Mouse (Mus musculus) kidney, postnatal 0 days (tissue): ENCODE measurements around the gene Gtdc1. TPM values are rescaled to one million over a fixed set of nuclear protein-coding genes. Genes with fewer than 3 reads are reported as not detected.

Experiments
- ATAC-seq: fragments of 200-750 bp; cut with Nextera tagmentation; replicated peaks from 2 replicates; pipeline ENCODE4 v1.8.0; 2017; ENCODE audit warnings: low read depth, moderate number of reproducible peaks, moderate TSS enrichment, moderate library complexity; ENCODE audit not compliant: low FRiP score
- DNase-seq: peaks from one replicate; pipeline ENCODE4 v3.0.0-alpha.2; 2016; ENCODE audit warnings: low spot score
- H3K27ac ChIP-seq: fragments of 300-500 bp; sonication (generic); 2 replicates; pipeline ENCODE4 v1.5.1; 2014; ENCODE audit warnings: mild to moderate bottlenecking
- H3K27me3 ChIP-seq: fragments of 300-500 bp; sonication (generic); 2 replicates; pipeline ENCODE4 v1.6.1; 2014; ENCODE audit warnings: low read length, mixed read lengths; ENCODE audit not compliant: insufficient read depth
- H3K36me3 ChIP-seq: fragments of 300-500 bp; sonication (generic); 2 replicates; pipeline ENCODE4 v1.6.1; 2014; ENCODE audit warnings: low read length, mixed read lengths; ENCODE audit not compliant: insufficient read depth
- H3K4me1 ChIP-seq: fragments of 300-500 bp; sonication (generic); replicated peaks from 2 replicates; pipeline ENCODE4 v1.6.1; 2014; ENCODE audit warnings: antibody characterized with exemption, low read length, mixed read lengths; ENCODE audit not compliant: insufficient read depth
- H3K4me2 ChIP-seq: fragments of 300-500 bp; sonication (generic); 2 replicates; pipeline ENCODE4 v1.6.1; 2014; ENCODE audit warnings: mild to moderate bottlenecking, low read length, moderate library complexity, mixed read lengths
- H3K4me3 ChIP-seq: fragments of 300-500 bp; sonication (generic); replicated peaks from 2 replicates; pipeline ENCODE4 v1.5.1; 2014; ENCODE audit warnings: low read depth, low read length
- H3K9ac ChIP-seq: fragments of 300-500 bp; sonication (generic); 2 replicates; pipeline ENCODE4 v1.6.1; 2014; ENCODE audit warnings: low read depth, low read length
- H3K9me3 ChIP-seq: fragments of 300-500 bp; sonication (generic); replicated peaks from 2 replicates; pipeline ENCODE4 v1.6.1; 2016; ENCODE audit warnings: low read length, inconsistent platforms, mixed read lengths
- CTCF ChIP-seq: IDR thresholded peaks from 2 replicates; pipeline ENCODE4 v1.5.1; 2016; ENCODE audit warnings: antibody characterized with exemption, low read depth, mild to moderate bottlenecking, moderate library complexity
- WGBS: fragments of 180-500 bp; shearing (Covaris S2); extraction: QIAGEN DNeasy Blood & Tissue Kit; methylation state at CpG from one replicate; pipeline ENCODE4 v1.1.7; 2014; 5-methylcytosine and 5-hydroxymethylcytosine counted together
- polyA plus RNA-seq: library from polyadenylated mRNA; unstranded; fragments of >200 nt; fragmentation: Nextera tagmentation; extraction: Ambion mirVana; gene quantifications from 2 replicates; pipeline ENCODE4 v1.2.1, GENCODE M21; 2015

Gene Gtdc1
- polyA plus RNA-seq, 1 experiment from 2014 or later = 10.4 TPM

GRCm38 (mm10) chr2:44780961-44781360, 146.5 kb downstream of the Gtdc1 start:
- no peak for DNase-seq
- Histone ChIP-seq H3K27ac (no peak overlapping the region), H3K4me2 (no peak overlapping the region), H3K9ac (no peak overlapping the region), H3K4me3 (no peak overlapping the region), H3K36me3 (no peaks in the 10 kb centered on the region), H3K9me3 (no peaks in the 10 kb centered on the region), H3K27me3 (no peaks in the 10 kb centered on the region), H3K4me1 (no peaks in the 10 kb centered on the region)
- no peak for ATAC-seq
- WGBS = 95% methylated on average over 2 of the region's 2 CpGs
- no peak for TF ChIP-seq CTCF

- WGBS = 86% methylated on average over 1 of the region's 1 CpGs
- TF ChIP-seq CTCF = no peak
- no peak for DNase-seq
- Histone ChIP-seq H3K4me1 (no peaks in the 10 kb centered on the region), H3K4me3 (no peak overlapping the region), H3K9me3 (no peaks in the 10 kb centered on the region), H3K4me2 (no peak overlapping the region), H3K27me3 (no peaks in the 10 kb centered on the region), H3K36me3 (no peaks in the 10 kb centered on the region), H3K27ac (no peak overlapping the region), H3K9ac (no peak overlapping the region)
- ATAC-seq = no peak
Measured at GRCm38 (mm10) chr2:44763898-44764297, 163.6 kb downstream of the Gtdc1 start.

DNA sequence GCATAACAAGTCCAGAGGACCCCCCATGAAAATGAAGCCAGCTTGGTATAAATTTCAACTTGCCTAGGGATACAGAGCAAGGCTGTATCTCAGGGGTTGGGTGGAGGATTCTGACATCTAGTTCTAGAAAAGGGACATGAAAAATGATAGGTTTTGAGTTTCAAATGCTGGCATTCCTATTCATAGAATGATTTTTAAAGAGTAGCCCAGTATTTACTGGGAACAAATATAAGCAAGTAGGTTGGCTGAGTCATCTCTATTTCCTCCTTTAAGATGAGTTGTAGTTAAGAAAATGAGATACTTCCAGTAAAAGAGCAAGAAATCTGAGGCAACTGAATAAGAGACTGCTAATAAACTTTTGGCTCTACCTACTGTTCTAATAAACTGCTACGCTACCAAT, 190.8 kb downstream of the Gtdc1 start:
- no peak for TF ChIP-seq CTCF
- DNase-seq = no peak
- H3K4me2 ChIP-seq = no peak overlapping the region
- no peak overlapping the region for H3K27ac ChIP-seq
- no peaks in the 10 kb centered on the region for H3K4me1 ChIP-seq
- no peaks in the 10 kb centered on the region for H3K9me3 ChIP-seq
- no peak overlapping the region for H3K9ac ChIP-seq
- ATAC-seq = no peak
- no peaks in the 10 kb centered on the region for H3K27me3 ChIP-seq
- H3K4me3 ChIP-seq = no peak overlapping the region
- no peaks in the 10 kb centered on the region for H3K36me3 ChIP-seq
- 92% methylated on average over 1 of the region's 1 CpGs for WGBS

- H3K27me3 ChIP-seq = no peaks in the 10 kb centered on the region
- no peaks in the 10 kb centered on the region for H3K9me3 ChIP-seq
- H3K4me3 ChIP-seq = no peak overlapping the region
- no peaks in the 10 kb centered on the region for H3K36me3 ChIP-seq
- TF ChIP-seq CTCF = no peak
- no peaks in the 10 kb centered on the region for H3K4me1 ChIP-seq
- no peak for DNase-seq
- H3K27ac ChIP-seq = no peak overlapping the region
- no peak overlapping the region for H3K4me2 ChIP-seq
- no peak for ATAC-seq
- no peak overlapping the region for H3K9ac ChIP-seq
Measured at GRCm38 (mm10) chr2:44721461-44721860, 206.0 kb downstream of the Gtdc1 start.

- Histone ChIP-seq H3K27ac (no peak overlapping the region), H3K4me2 (no peak overlapping the region), H3K4me1 (no peaks in the 10 kb centered on the region), H3K9ac (no peak overlapping the region), H3K4me3 (no peak overlapping the region), H3K9me3 (no peaks in the 10 kb centered on the region), H3K27me3 (no peaks in the 10 kb centered on the region), H3K36me3 (no peaks in the 10 kb centered on the region)
- 66% methylated on average over 4 of the region's 4 CpGs for WGBS
- ATAC-seq (no peak), DNase-seq (peak; percentile 86)
- no peak for TF ChIP-seq CTCF
Measured at GRCm38 (mm10) chr2:44705883-44706615, 221.4 kb downstream of the Gtdc1 start.

- peak; percentile 57 for DNase-seq
- no peaks in the 10 kb centered on the region for H3K36me3 ChIP-seq
- WGBS = 56% methylated on average over 4 of the region's 4 CpGs
- TF ChIP-seq CTCF = no peak
- H3K4me2 ChIP-seq = no peak overlapping the region
- H3K27ac ChIP-seq = no peak overlapping the region
- ATAC-seq = no peak
- H3K27me3 ChIP-seq = no peaks in the 10 kb centered on the region
- no peaks in the 10 kb centered on the region for H3K9me3 ChIP-seq
- no peak overlapping the region for H3K4me3 ChIP-seq
- no peaks in the 10 kb centered on the region for H3K4me1 ChIP-seq
- H3K9ac ChIP-seq = no peak overlapping the region
Measured at GRCm38 (mm10) chr2:44700276-44700675, 227.2 kb downstream of the Gtdc1 start.

DNA sequence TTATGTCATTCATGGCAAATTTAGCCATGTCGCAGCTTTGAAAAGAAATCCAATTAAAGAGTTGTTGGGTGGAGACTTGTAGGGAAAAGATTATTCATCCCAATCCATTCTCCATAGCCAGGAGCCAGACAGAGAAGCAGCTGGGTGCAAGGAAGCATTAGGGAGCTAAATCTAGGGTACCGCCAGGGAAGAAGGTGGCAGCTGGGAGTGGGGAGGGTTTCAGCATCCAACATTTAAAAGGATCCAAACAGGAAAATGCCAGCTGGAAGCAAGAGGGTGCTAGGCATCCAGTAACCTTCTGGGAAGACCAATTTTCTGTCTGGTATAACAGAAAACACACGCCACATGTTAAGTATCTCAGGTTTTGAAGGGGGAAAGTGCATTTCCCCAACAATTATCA, 231.0 kb downstream of the Gtdc1 start:
- 90% methylated on average over 3 of the region's 3 CpGs for WGBS

More for the DNA sequence above, 231.0 kb downstream of the Gtdc1 start:
- Histone ChIP-seq H3K27ac (no peak overlapping the region), H3K4me3 (no peak overlapping the region), H3K4me1 (no peaks in the 10 kb centered on the region), H3K4me2 (no peak overlapping the region), H3K36me3 (no peaks in the 10 kb centered on the region), H3K27me3 (no peaks in the 10 kb centered on the region), H3K9ac (no peak overlapping the region), H3K9me3 (no peaks in the 10 kb centered on the region)
- ATAC-seq (no peak), DNase-seq (no peak)
- no peak for TF ChIP-seq CTCF
